Mouse (Mus musculus) MEL (cell line): Measurements from ENCODE around the gene Opcml.

Experiments
- CHD2 ChIP-seq: IDR thresholded peaks from 2 replicates; pipeline ENCODE4 v1.6.1; 2011; ENCODE audit warnings: low read length, improper control_type of control experiment
- CTCF ChIP-seq, 3 experiments: IDR thresholded peaks in 2 of 3; conservative IDR thresholded peaks in 1 of 3; 2 replicates each; pipeline ENCODE4 v1.5.1; 2011 to 2012; ENCODE audit warnings: low read length in 3 of 3, low read depth in 2 of 3, mild to moderate bottlenecking in 2 of 3, improper control_type of control experiment in 1 of 3, inconsistent platforms in 1 of 3, mixed read lengths in 1 of 3, moderate library complexity in 1 of 3; ENCODE audit not compliant: control insufficient read depth in 1 of 3, insufficient read depth in 1 of 3, poor library complexity in 1 of 3, severe bottlenecking in 1 of 3
- EP300 ChIP-seq, 2 experiments: IDR thresholded peaks; 2 replicates each; pipeline ENCODE4 v1.6.1; 2011; ENCODE audit warnings: improper control_type of control experiment in 2 of 2, low read length in 2 of 2, low read depth in 1 of 2, mild to moderate bottlenecking in 1 of 2
- GATA1 ChIP-seq: IDR thresholded peaks from 2 replicates; pipeline ENCODE4 v1.6.1; 2011; ENCODE audit warnings: low read depth, low read length, improper control_type of control experiment
- HCFC1 ChIP-seq: IDR thresholded peaks from 2 replicates; pipeline ENCODE4 v1.6.1; 2012; ENCODE audit warnings: low read depth, mild to moderate bottlenecking, inconsistent platforms, low read length, improper control_type of control experiment, moderate library complexity
- MAX ChIP-seq: IDR thresholded peaks from 2 replicates; pipeline ENCODE4 v1.6.1; 2011; ENCODE audit warnings: low read length, improper control_type of control experiment
- NRF1 ChIP-seq: IDR thresholded peaks from 2 replicates; pipeline ENCODE4 v1.6.1; 2014; ENCODE audit warnings: low read depth, mild to moderate bottlenecking, inconsistent platforms, low read length, improper control_type of control experiment, moderate library complexity; ENCODE audit not compliant: poor library complexity, insufficient read depth, severe bottlenecking
- POLR2A ChIP-seq, 2 experiments: IDR thresholded peaks; 2 replicates each; pipeline ENCODE4 v1.6.1; 2011 to 2012; ENCODE audit warnings: low read length in 2 of 2, mild to moderate bottlenecking in 2 of 2, control low read depth in 1 of 2, improper control_type of control experiment in 1 of 2, low read depth in 1 of 2, moderate library complexity in 1 of 2; ENCODE audit not compliant: control insufficient read depth in 1 of 2, insufficient read depth in 1 of 2, poor library complexity in 1 of 2
- RAD21 ChIP-seq: IDR thresholded peaks from 2 replicates; pipeline ENCODE4 v1.6.1; 2011; ENCODE audit warnings: mild to moderate bottlenecking, low read depth, low read length, improper control_type of control experiment
- TAL1 ChIP-seq: IDR thresholded peaks from 2 replicates; pipeline ENCODE4 v1.6.1; 2012; ENCODE audit warnings: mild to moderate bottlenecking, inconsistent platforms, low read length, moderate library complexity, mixed read lengths
- UBTF ChIP-seq: IDR thresholded peaks from 2 replicates; pipeline ENCODE4 v1.6.1; 2012; ENCODE audit warnings: low read depth, mild to moderate bottlenecking, inconsistent platforms, low read length, improper control_type of control experiment, moderate library complexity, borderline replicate concordance; ENCODE audit not compliant: insufficient read depth
- ZC3H11A ChIP-seq: IDR thresholded peaks from 2 replicates; pipeline ENCODE4 v1.6.1; 2012; ENCODE audit warnings: low read depth, mild to moderate bottlenecking, inconsistent platforms, low read length, improper control_type of control experiment

GRCm38 (mm10) chr9:28800100-28800499 lies 1009.5 kb downstream of the Opcml start:
- TF ChIP-seq GATA1 (no peak), EP300 (IDR thresholded peaks at IDR 0.05; ENCODE audit: low read depth in 1 of 2, low read length in 2 of 2) (no peak), CTCF (IDR thresholded peaks at IDR 0.05 in 2 of 3, conservative IDR thresholded peaks at IDR 0.05 in 1 of 3; ENCODE audit: control insufficient read depth in 1 of 3, insufficient read depth in 1 of 3, low read depth in 2 of 3, low read length in 3 of 3, poor library complexity in 1 of 3, severe bottlenecking in 1 of 3) (no peak), POLR2A (IDR thresholded peaks at IDR 0.05; ENCODE audit: control insufficient read depth in 1 of 2, insufficient read depth in 1 of 2, low read depth in 1 of 2, low read length in 2 of 2, poor library complexity in 1 of 2) (no peak), UBTF (no peak), TAL1 (no peak), CHD2 (no peak), HCFC1 (no peak), RAD21 (no peak), ZC3H11A (no peak), NRF1 (no peak), MAX (no peak)
